In genomic region chr16:18459335-18459954, GRCm38 (mm10) we compare ENCODE assay signal across 8 mouse cellular contexts. TPM values are rescaled to one million over a fixed set of nuclear protein-coding genes. Genes with fewer than 3 reads are reported as not detected.
A peak's percentile ranks its signal among the peaks of the same experiment; 100 is the strongest.
DNase-seq lines count a peak whose midpoint lies in the region; ATAC-seq and TF ChIP-seq lines count a peak whose summit lies in the region.

No protein-coding gene starts in this region.

- 38% methylated on average over 12 of the region's 12 CpGs for WGBS in heart, adult 2 months
- 13% methylated on average over 12 of the region's 12 CpGs for WGBS in hindbrain, embryonic 14.5 days

- H3K4me3 ChIP-seq in heart, adult 2 months = no peak overlapping the region
- 0 out of 2 replicates have a peak overlapping the region, but pooled peaks have one; percentile 6 for H3K4me3 ChIP-seq in hindbrain, embryonic 14.5 days (replicated peaks; ENCODE audit: low read length)

- intact Hi-C loops in heart, adult 2 months (cut with DNase I) = no loop called here

- H3K27ac ChIP-seq in heart, adult 2 months = no peak overlapping the region; the same call in 1 of the 2 replicates
- peak overlapping the region; percentile 68 for H3K27ac ChIP-seq in hindbrain, embryonic 14.5 days

- H3K4me2 ChIP-seq in hindbrain, embryonic 14.5 days (replicated peaks) = peak overlapping the region; percentile 43

- no peak for TF ChIP-seq EP300 in heart, adult 2 months (IDR thresholded peaks at IDR 0.05; ENCODE audit: insufficient read depth, low read depth, low read length)

- no peak for TF ChIP-seq CTCF in heart, adult 2 months (IDR thresholded peaks at IDR 0.05)

- H3K36me3 ChIP-seq in heart, adult 2 months (ENCODE audit: control insufficient read depth, insufficient read depth, low read length) = no peaks in the 10 kb centered on the region
- H3K36me3 ChIP-seq in hindbrain, embryonic 14.5 days (replicated peaks; ENCODE audit: control insufficient read depth, insufficient read depth) = peaks cover 15% of the 10 kb centered on the region

- H3K4me1 ChIP-seq in heart, adult 2 months (ENCODE audit: control insufficient read depth, insufficient read depth, low read length) = peaks cover 22% of the 10 kb centered on the region
- H3K4me1 ChIP-seq in hindbrain, embryonic 14.5 days (replicated peaks; ENCODE audit: control insufficient read depth, insufficient read depth, low read length) = peaks cover 16% of the 10 kb centered on the region

- TF ChIP-seq POLR2A in heart, adult 2 months (IDR thresholded peaks at IDR 0.05; ENCODE audit: insufficient read depth, low read depth, low read length) = no peak

- no peak for DNase-seq in heart, adult 2 months
- DNase-seq in heart, adult 9 months (ENCODE audit: low spot score in 2 of 2) = no peak
- peak; percentile 69 for DNase-seq in embryo, embryonic 9.5 days (ENCODE audit: extremely low spot score)
- no peak for DNase-seq in hindbrain, embryonic 14.5 days (ENCODE audit: low spot score)
- DNase-seq in lung, postnatal 14 days = peak; percentile 38
- peak; percentile 72 for DNase-seq in thymus, postnatal 14 days
- no peak for DNase-seq in right cerebral cortex, postnatal 14 days

- no peaks in the 10 kb centered on the region for H3K27me3 ChIP-seq in heart, adult 2 months (ENCODE audit: control insufficient read depth, insufficient read depth, low read length)
- H3K27me3 ChIP-seq in hindbrain, embryonic 14.5 days (ENCODE audit: control insufficient read depth, insufficient read depth, low read length) = no peaks in the 10 kb centered on the region

- H3K79me2 ChIP-seq in heart, adult 2 months (replicated peaks; ENCODE audit: control insufficient read depth, insufficient read depth, low read length) = no peaks in the 10 kb centered on the region

- ATAC-seq in hindbrain, embryonic 14.5 days (ENCODE audit: low FRiP score) = peak; percentile 27; the same call in 1 of the 2 replicates
- ATAC-seq in erythroblast, adult 5-6 weeks (replicated peaks; ENCODE audit: low FRiP score, poor library complexity, severe bottlenecking) = no peak

- H3K9me3 ChIP-seq in hindbrain, embryonic 14.5 days (ENCODE audit: control insufficient read depth, low read length) = no peaks in the 10 kb centered on the region

- peak overlapping the region; percentile 37; the same call in 1 of the 2 replicates for H3K9ac ChIP-seq in heart, adult 2 months (ENCODE audit: low read depth, low read length)
- peak overlapping the region; percentile 59 for H3K9ac ChIP-seq in hindbrain, embryonic 14.5 days

RNA-seq across cellular contexts. Expression of gene Comt, which starts 32.8 kb away (rescaled TPM):
- total RNA-seq in heart, adult 2 months (2021) = 100 to 1,000 TPM; 139 to 150 TPM
- 208 and 236 TPM in 2 replicates for polyA plus RNA-seq in heart, adult 2 months (2012; rRNA removed)
- polyA plus RNA-seq in hindbrain, embryonic 14.5 days (2014; fragmentation: Nextera tagmentation; extraction: Ambion mirVana) = 91.6 and 99.4 TPM in 2 replicates
- total RNA-seq in erythroblast, adult 5-6 weeks (2015; ENCODE audit: low replicate concordance) = 27.9 and 29.9 TPM in 2 replicates
- total RNA-seq in erythroblast, adult 5-6 weeks (2017; ENCODE audit: low replicate concordance) = 26.8 and 29.1 TPM in 2 replicates

RNA-seq across cellular contexts. Expression of gene Txnrd2, which starts 33.3 kb away (rescaled TPM):
- 10 to 100 TPM; 37.6 to 39.7 TPM for total RNA-seq in heart, adult 2 months (2021)
- polyA plus RNA-seq in heart, adult 2 months (2012; rRNA removed) = 35.1 and 36.1 TPM in 2 replicates
- 26.0 and 28.2 TPM in 2 replicates for polyA plus RNA-seq in hindbrain, embryonic 14.5 days (2014; fragmentation: Nextera tagmentation; extraction: Ambion mirVana)
- 274 and 358 TPM in 2 replicates for total RNA-seq in erythroblast, adult 5-6 weeks (2015; ENCODE audit: low replicate concordance)
- total RNA-seq in erythroblast, adult 5-6 weeks (2017; ENCODE audit: low replicate concordance) = 493 and 499 TPM in 2 replicates

RNA-seq across cellular contexts. Expression of gene Gnb1l, which starts 39.1 kb away (rescaled TPM):
- total RNA-seq in heart, adult 2 months (2021) = 1 to 10 TPM; 5.3 to 7.4 TPM
- polyA plus RNA-seq in heart, adult 2 months (2012; rRNA removed) = 5.5 and 8.5 TPM in 2 replicates
- polyA plus RNA-seq in hindbrain, embryonic 14.5 days (2014; fragmentation: Nextera tagmentation; extraction: Ambion mirVana) = 13.2 and 14.6 TPM in 2 replicates
- total RNA-seq in erythroblast, adult 5-6 weeks (2015; ENCODE audit: low replicate concordance) = 2.3 and 10.6 TPM in 2 replicates
- total RNA-seq in erythroblast, adult 5-6 weeks (2017; ENCODE audit: low replicate concordance) = 0.94 and 5.6 TPM in 2 replicates

RNA-seq across cellular contexts. Expression of gene Rtl10, which starts 39.3 kb away (rescaled TPM):
- total RNA-seq in heart, adult 2 months (2021) = 1 to 10 TPM; 3.4 to 3.9 TPM
- 3.1 and 3.4 TPM in 2 replicates for polyA plus RNA-seq in heart, adult 2 months (2012; rRNA removed)
- polyA plus RNA-seq in hindbrain, embryonic 14.5 days (2014; fragmentation: Nextera tagmentation; extraction: Ambion mirVana) = 2.5 and 3.1 TPM in 2 replicates
- total RNA-seq in erythroblast, adult 5-6 weeks (2015; ENCODE audit: low replicate concordance) = 2.7 TPM in 1 of 2 replicates, not detected in the other
- total RNA-seq in erythroblast, adult 5-6 weeks (2017; ENCODE audit: low replicate concordance) = 1.1 and 4.5 TPM in 2 replicates

Comparison
In these comparisons a context has a peak if more than half of its experiments do, and no peak if none do; other contexts are left out.
1. DNase-seq: peak in embryo, embryonic 9.5 days (single experiment), lung, postnatal 14 days (single experiment) and thymus, postnatal 14 days (single experiment); none in heart, adult 2 months (0 of 2), heart, adult 9 months (0 of 2), hindbrain, embryonic 14.5 days (single experiment) and right cerebral cortex, postnatal 14 days (single experiment).
2. RNA of gene Comt, which starts 32.8 kb away (total RNA-seq): 139 to 150 TPM in heart, adult 2 months; 26.8 to 29.9 TPM in erythroblast, adult 5-6 weeks; every median in the first group is over 4 times any median in the second.
3. RNA of gene Txnrd2, which starts 33.3 kb away (total RNA-seq): 274 to 499 TPM in erythroblast, adult 5-6 weeks; 37.6 to 39.7 TPM in heart, adult 2 months; every median in the first group is over 4 times any median in the second.